In the genomic region with DNA sequence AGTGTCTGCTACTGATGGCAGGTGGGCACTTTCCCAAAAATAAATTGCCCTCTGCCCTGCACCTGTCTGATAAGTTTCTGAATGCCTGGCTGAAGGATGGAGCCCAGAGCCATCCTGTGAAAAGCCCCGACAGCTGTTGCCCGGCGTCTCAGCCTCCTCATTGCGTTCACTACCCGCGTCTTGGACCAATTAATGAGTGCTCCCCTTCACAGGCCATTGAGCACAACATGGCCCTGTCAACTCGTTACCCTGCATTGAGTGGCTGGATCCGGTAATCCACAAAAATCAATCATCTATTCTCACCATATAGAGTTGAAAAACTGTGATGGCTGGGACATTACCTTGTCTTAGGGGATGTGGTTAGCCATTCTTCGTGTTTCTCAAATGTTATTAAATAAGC, we compare ENCODE assay signal across 26 mouse cellular contexts.
DNase-seq lines count a peak whose midpoint lies in the region; ATAC-seq lines count a peak whose summit lies in the region.
"Had no signal": no experiment of that assay in that cellular context is flagged by ENCODE, and none has a peak within 500 bp of the region (broad histone marks: within the 10 kb centered on the region; RNA-seq: fewer than 3 reads in every experiment).

No protein-coding gene starts in this region.

- ATAC-seq in hindbrain, embryonic 11.5 days (ENCODE audit: low FRiP score): peak; percentile 47; the same call in 1 of the 2 replicates
- no peak for ATAC-seq in hindbrain, embryonic 14.5 days (ENCODE audit: low FRiP score)
- no peak for ATAC-seq in neural tube, embryonic 11.5 days (ENCODE audit: insufficient read depth, low FRiP score, low TSS enrichment)
- ATAC-seq: intestine, postnatal 0 days; liver, postnatal 0 days; lung, postnatal 0 days had no signal

- no peaks in the 10 kb centered on the region for H3K36me3 ChIP-seq in hindbrain, embryonic 11.5 days (ENCODE audit: control insufficient read depth, insufficient read depth, low read length)
- H3K36me3 ChIP-seq in hindbrain, embryonic 14.5 days (replicated peaks; ENCODE audit: control insufficient read depth, insufficient read depth): no peaks in the 10 kb centered on the region
- no peaks in the 10 kb centered on the region for H3K36me3 ChIP-seq in neural tube, embryonic 11.5 days (ENCODE audit: control insufficient read depth, insufficient read depth, low read length)
- H3K36me3 ChIP-seq: embryonic facial prominence, embryonic 15.5 days; limb, embryonic 12.5 days; midbrain, embryonic 12.5 days had no signal

- no peak overlapping the region for H3K27ac ChIP-seq in hindbrain, embryonic 11.5 days (ENCODE audit: low read depth, low read length)
- no peak overlapping the region for H3K27ac ChIP-seq in hindbrain, embryonic 14.5 days
- no peak overlapping the region for H3K27ac ChIP-seq in neural tube, embryonic 11.5 days (ENCODE audit: low read depth, low read length)
- H3K27ac ChIP-seq: embryonic facial prominence, embryonic 15.5 days; layer of hippocampus, adult 2 months; limb, embryonic 12.5 days; macrophage; midbrain, embryonic 12.5 days; stomach, postnatal 0 days had no signal

- no peaks in the 10 kb centered on the region for H3K4me1 ChIP-seq in hindbrain, embryonic 11.5 days (replicated peaks; ENCODE audit: control insufficient read depth, insufficient read depth, low read length)
- peaks cover 9% of the 10 kb centered on the region for H3K4me1 ChIP-seq in hindbrain, embryonic 14.5 days (replicated peaks; ENCODE audit: control insufficient read depth, insufficient read depth, low read length)
- no peaks in the 10 kb centered on the region for H3K4me1 ChIP-seq in neural tube, embryonic 11.5 days (ENCODE audit: control insufficient read depth, insufficient read depth, low read length)
- H3K4me1 ChIP-seq: embryonic facial prominence, embryonic 15.5 days; limb, embryonic 12.5 days had no signal

- no peaks in the 10 kb centered on the region for H3K9me3 ChIP-seq in hindbrain, embryonic 11.5 days (ENCODE audit: control insufficient read depth, low read length)
- H3K9me3 ChIP-seq in hindbrain, embryonic 14.5 days (ENCODE audit: control insufficient read depth, low read length): no peaks in the 10 kb centered on the region
- H3K9me3 ChIP-seq in neural tube, embryonic 11.5 days (ENCODE audit: control insufficient read depth, low read length): no peaks in the 10 kb centered on the region
- H3K9me3 ChIP-seq: embryonic facial prominence, embryonic 15.5 days; limb, embryonic 12.5 days; midbrain, embryonic 12.5 days had no signal

- no peaks in the 10 kb centered on the region for H3K27me3 ChIP-seq in hindbrain, embryonic 11.5 days (ENCODE audit: control insufficient read depth, insufficient read depth, low read length)
- no peaks in the 10 kb centered on the region for H3K27me3 ChIP-seq in hindbrain, embryonic 14.5 days (ENCODE audit: control insufficient read depth, insufficient read depth, low read length)
- H3K27me3 ChIP-seq in neural tube, embryonic 11.5 days (ENCODE audit: control insufficient read depth, insufficient read depth, low read length): no peaks in the 10 kb centered on the region
- H3K27me3 ChIP-seq: embryonic facial prominence, embryonic 15.5 days; limb, embryonic 12.5 days; midbrain, embryonic 12.5 days had no signal

- no peak overlapping the region for H3K9ac ChIP-seq in hindbrain, embryonic 11.5 days (ENCODE audit: low read depth, low read length)
- H3K9ac ChIP-seq in hindbrain, embryonic 14.5 days: no peak overlapping the region
- no peak overlapping the region for H3K9ac ChIP-seq in neural tube, embryonic 11.5 days (ENCODE audit: low read length)
- H3K9ac ChIP-seq: embryonic facial prominence, embryonic 15.5 days; limb, embryonic 12.5 days; liver, postnatal 0 days; midbrain, embryonic 12.5 days had no signal

- no peak overlapping the region for H3K4me2 ChIP-seq in hindbrain, embryonic 11.5 days (replicated peaks; ENCODE audit: low read depth, low read length)
- no peak overlapping the region for H3K4me2 ChIP-seq in hindbrain, embryonic 14.5 days (replicated peaks)
- no peak overlapping the region for H3K4me2 ChIP-seq in neural tube, embryonic 11.5 days (ENCODE audit: low read depth)
- H3K4me2 ChIP-seq: embryonic facial prominence, embryonic 15.5 days; heart, embryonic 11.5 days; limb, embryonic 12.5 days; liver, embryonic 11.5 days; midbrain, embryonic 12.5 days had no signal

- DNase-seq in embryo, embryonic 11 days: peak; percentile 44
- DNase-seq in embryo, embryonic 10 days (ENCODE audit: low spot score): no peak
- DNase-seq in hindbrain, embryonic 11.5 days (ENCODE audit: low spot score): peak; percentile 10
- no peak for DNase-seq in hindbrain, embryonic 14.5 days (ENCODE audit: low spot score)
- peak; percentile 19 for DNase-seq in neural tube, embryonic 11.5 days (ENCODE audit: low spot score)
- DNase-seq in neural tube, embryonic 10.5 days (ENCODE audit: extremely low spot score, low spot score): no peak
- no peak for DNase-seq in c-Kit-positive CD71-positive TER-119-positive erythroid progenitor cells, embryonic 14.5 days (ENCODE audit: low spot score)
- no peak for DNase-seq in urinary bladder, postnatal 36 days (ENCODE audit: low spot score in 2 of 2)
- DNase-seq: cerebellum, adult 11 months; cerebellum, adult 9-11 months; gastrocnemius, postnatal 10 days; kidney, postnatal 25 days; liver, postnatal 0 days; right cerebral cortex, postnatal 14 days; thymus, adult 2 months; thymus, postnatal 4 days had no signal

- H3K4me3 ChIP-seq in hindbrain, embryonic 11.5 days (ENCODE audit: low read depth, low read length): no peak overlapping the region
- no peak overlapping the region for H3K4me3 ChIP-seq in hindbrain, embryonic 14.5 days (replicated peaks; ENCODE audit: low read length)
- H3K4me3 ChIP-seq in neural tube, embryonic 11.5 days (ENCODE audit: low read depth, low read length): no peak overlapping the region
- H3K4me3 ChIP-seq: embryonic facial prominence, embryonic 15.5 days; layer of hippocampus, adult 2 months; limb, embryonic 12.5 days; midbrain, embryonic 12.5 days had no signal

- 44% methylated on average over 9 of the region's 9 CpGs for WGBS in hindbrain, embryonic 11.5 days
- WGBS in hindbrain, embryonic 14.5 days: 32% methylated on average over 9 of the region's 9 CpGs
- WGBS in neural tube, embryonic 11.5 days: 37% methylated on average over 9 of the region's 9 CpGs

Comparison
In these comparisons a context has a peak if more than half of its experiments do, and no peak if none do; other contexts are left out.
1. DNase-seq: peak in embryo, embryonic 11 days (single experiment), hindbrain, embryonic 11.5 days (single experiment) and neural tube, embryonic 11.5 days (single experiment); none in embryo, embryonic 10 days (single experiment), hindbrain, embryonic 14.5 days (single experiment), neural tube, embryonic 10.5 days (single experiment), c-Kit-positive CD71-positive TER-119-positive erythroid progenitor cells, embryonic 14.5 days (single experiment) and urinary bladder, postnatal 36 days (0 of 2).